Mouse (Mus musculus): ENCODE data around the gene Tbc1d10c. TPM values are rescaled to one million over a fixed set of nuclear protein-coding genes. Genes with fewer than 3 reads are reported as not detected.

Gene Tbc1d10c
- polyA plus RNA-seq, 1 experiment from 2014 or later: 3.9 TPM

DNA sequence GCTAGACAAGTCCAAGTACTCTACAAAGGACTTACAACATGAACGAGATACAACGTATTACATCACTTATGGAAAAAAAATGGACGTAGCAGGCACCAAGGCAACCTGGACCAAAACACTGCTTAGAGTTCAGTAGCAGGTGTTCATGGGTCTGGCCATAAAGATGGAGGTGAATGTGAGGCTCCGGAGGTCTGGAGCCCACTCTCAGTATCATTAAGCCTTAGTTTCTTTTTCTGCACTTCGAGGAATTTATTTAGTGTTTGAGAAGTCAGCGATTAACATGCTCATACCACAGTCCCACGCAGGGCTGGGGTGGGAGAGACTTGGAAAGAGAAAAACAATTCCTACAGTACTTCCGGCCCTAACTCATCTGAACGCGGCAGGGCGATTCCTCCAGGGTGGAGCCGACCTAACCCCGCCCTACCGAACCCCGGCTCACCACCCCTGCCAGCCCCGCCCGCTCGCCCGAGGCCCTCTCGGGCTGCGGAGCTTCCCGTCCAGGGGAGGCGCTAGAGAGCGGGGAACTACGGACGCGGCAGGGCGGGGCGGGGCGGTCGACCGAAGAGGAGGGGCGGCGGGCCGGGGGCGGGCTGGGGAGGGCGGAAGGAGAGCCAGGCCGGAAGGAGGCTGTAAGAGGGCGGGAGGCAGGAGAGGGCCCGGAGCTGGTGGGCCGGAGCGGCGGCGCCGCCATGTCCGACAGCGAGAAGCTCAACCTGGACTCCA lies 605 bp upstream of the Tbc1d10c start, which contains the start of gene Ppp1ca:
TSS of gene Ppp1ca (plus strand) at position 538 of the 723 bp plus-strand sequence.
- Histone ChIP-seq H3K27me3 (replicated peaks; ENCODE audit: control insufficient read depth, insufficient read depth, low read length) (no peaks in the 10 kb centered on the region), H3K4me3 (ENCODE audit: low read depth, low read length) (peak within 1 kb of the TSS; percentile 75), H3K4me2 (ENCODE audit: low read length) (peak within 1 kb of the TSS; percentile 96), H3K9me3 (ENCODE audit: control insufficient read depth, low read length) (no peaks in the 10 kb centered on the region), H3K4me1 (replicated peaks; ENCODE audit: control insufficient read depth, insufficient read depth, low read length) (peaks cover 21% of the 10 kb centered on the region), H3K9ac (ENCODE audit: low read length) (peak within 1 kb of the TSS; percentile 94), H3K36me3 (ENCODE audit: control insufficient read depth, insufficient read depth, low read length) (peaks cover 37% of the 10 kb centered on the region), H3K27ac (ENCODE audit: low read depth) (peak within 1 kb of the TSS; percentile 89)
- DNase-seq (ENCODE audit: low spot score) (peak; percentile 98), ATAC-seq (replicated peaks; ENCODE audit: low FRiP score, low TSS enrichment, low read depth) (peak; percentile 95)
- WGBS: 4% methylated on average over 38 of the region's 47 CpGs

DNA sequence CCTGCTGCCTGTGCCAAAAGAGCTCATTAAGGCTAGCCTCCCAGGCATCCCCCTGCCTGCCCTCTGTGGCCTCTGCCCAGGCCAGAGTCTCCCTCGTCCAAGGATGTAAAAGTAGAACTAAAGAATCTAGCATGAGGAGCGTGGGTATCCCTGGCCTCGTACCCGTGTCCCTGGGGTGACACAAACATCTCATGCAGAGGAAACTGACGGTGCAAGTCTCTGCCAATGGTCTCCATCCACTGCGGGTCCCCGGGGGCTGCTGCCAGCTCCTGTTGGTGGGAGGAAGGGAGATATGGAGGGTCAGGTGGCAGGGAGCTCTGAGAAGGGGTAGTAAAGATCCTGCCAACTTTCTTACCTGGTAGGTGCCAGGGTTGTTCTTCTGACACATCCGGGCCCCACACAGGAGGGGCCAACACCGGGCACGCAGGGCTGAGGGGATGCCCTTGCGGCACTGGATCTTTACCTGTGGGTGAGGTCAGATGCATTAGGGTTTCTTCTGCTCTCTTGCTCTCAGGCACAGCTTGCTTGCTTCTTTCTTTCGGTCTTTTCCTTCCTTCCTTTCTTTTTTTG lies 1.9 kb downstream of the Tbc1d10c start:
- Histone ChIP-seq H3K36me3 (ENCODE audit: control insufficient read depth, insufficient read depth, low read length) (peaks cover 12% of the 10 kb centered on the region), H3K27ac (ENCODE audit: low read depth) (no peak overlapping the region), H3K4me3 (ENCODE audit: low read depth, low read length) (no peak overlapping the region), H3K4me2 (ENCODE audit: low read length) (no peak overlapping the region), H3K4me1 (replicated peaks; ENCODE audit: control insufficient read depth, insufficient read depth, low read length) (peaks cover 27% of the 10 kb centered on the region), H3K9me3 (ENCODE audit: control insufficient read depth, low read length) (no peaks in the 10 kb centered on the region), H3K9ac (ENCODE audit: low read length) (no peak overlapping the region), H3K27me3 (replicated peaks; ENCODE audit: control insufficient read depth, insufficient read depth, low read length) (no peaks in the 10 kb centered on the region)
- no peak for ATAC-seq (replicated peaks; ENCODE audit: low FRiP score, low TSS enrichment, low read depth)
- no peak for DNase-seq (ENCODE audit: low spot score)
- WGBS: 90% methylated on average over 12 of the region's 12 CpGs

DNA sequence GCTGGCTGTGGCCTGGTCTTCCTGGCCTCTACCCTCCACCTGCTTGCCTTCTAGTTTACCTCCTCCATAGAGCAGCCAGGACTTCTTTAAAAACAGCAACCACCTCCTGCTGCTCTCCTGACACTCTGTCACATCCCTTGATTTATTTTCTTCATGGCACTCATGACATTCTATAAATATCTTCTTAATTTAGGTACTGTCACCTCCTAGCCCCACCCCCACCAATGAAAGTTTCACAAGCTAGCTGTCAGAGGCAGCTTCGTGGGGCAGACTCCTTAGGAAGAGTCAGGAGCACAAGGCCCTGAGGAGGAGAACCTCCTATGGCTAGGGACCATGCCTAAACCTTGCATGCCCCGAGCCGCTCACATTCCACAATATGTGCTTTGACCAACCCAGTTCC lies 3.8 kb downstream of the Tbc1d10c start:
- Histone ChIP-seq H3K27ac (ENCODE audit: low read depth) (no peak overlapping the region), H3K4me2 (ENCODE audit: low read length) (no peak overlapping the region), H3K4me1 (replicated peaks; ENCODE audit: control insufficient read depth, insufficient read depth, low read length) (peaks cover 20% of the 10 kb centered on the region), H3K27me3 (replicated peaks; ENCODE audit: control insufficient read depth, insufficient read depth, low read length) (no peaks in the 10 kb centered on the region), H3K4me3 (ENCODE audit: low read depth, low read length) (no peak overlapping the region), H3K9ac (ENCODE audit: low read length) (no peak overlapping the region), H3K36me3 (ENCODE audit: control insufficient read depth, insufficient read depth, low read length) (no peaks in the 10 kb centered on the region), H3K9me3 (ENCODE audit: control insufficient read depth, low read length) (no peaks in the 10 kb centered on the region)
- DNase-seq (ENCODE audit: low spot score) (no peak), ATAC-seq (replicated peaks; ENCODE audit: low FRiP score, low TSS enrichment, low read depth) (no peak)
- 74% methylated on average over 3 of the region's 3 CpGs for WGBS

DNA sequence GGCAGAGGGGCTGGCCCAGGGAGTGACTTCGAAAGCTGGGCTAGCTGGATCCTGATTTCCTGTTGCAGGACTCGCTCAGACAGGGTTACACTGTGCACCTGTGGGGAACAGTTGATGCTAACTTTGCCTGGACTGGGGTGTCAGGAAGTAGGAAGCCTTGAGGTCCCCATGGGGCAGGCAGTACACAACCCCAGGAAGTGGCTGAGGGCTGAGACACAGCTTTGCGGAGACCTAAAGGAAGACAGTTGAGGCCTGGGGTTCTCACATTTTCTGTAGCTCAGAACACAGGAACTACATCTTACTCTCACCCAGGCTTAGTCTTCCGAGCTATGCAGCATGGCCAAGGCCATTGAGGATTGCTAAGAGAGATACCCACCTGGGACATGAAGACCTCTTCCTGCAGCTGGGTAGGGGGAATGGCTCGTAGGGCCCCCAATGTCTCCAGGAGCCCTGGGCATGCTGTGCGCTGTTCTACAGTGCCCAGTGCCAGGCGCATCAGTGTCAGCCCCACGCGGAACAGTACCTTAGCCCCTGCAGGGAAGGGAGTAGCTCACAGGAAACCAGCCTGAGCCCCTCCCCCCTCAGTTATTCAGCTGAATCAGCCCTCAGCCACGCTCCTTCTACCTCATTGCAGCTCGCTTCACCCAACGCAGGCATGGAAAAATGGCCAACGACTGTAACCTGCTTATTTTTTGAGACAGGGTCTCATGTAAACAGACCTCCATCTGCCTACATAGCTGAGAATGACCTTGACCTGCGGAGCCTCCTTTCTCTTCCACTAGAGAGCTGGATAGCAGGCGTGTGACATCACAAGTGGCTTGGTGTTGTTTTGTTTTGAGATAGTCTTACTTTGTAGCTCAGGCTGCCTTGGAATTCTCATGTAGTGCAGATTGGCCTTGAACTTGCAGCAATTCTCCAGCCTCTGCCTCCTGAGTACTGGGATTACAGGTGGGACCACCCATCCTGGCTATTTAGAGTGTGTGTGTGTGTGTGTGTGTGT lies 5.8 kb downstream of the Tbc1d10c start:
- WGBS: 49% methylated on average over 15 of the region's 15 CpGs
- Histone ChIP-seq H3K4me3 (ENCODE audit: low read depth, low read length) (no peak overlapping the region), H3K4me1 (replicated peaks; ENCODE audit: control insufficient read depth, insufficient read depth, low read length) (peaks cover 22% of the 10 kb centered on the region), H3K9me3 (ENCODE audit: control insufficient read depth, low read length) (no peaks in the 10 kb centered on the region), H3K9ac (ENCODE audit: low read length) (no peak overlapping the region), H3K36me3 (ENCODE audit: control insufficient read depth, insufficient read depth, low read length) (no peaks in the 10 kb centered on the region), H3K27me3 (replicated peaks; ENCODE audit: control insufficient read depth, insufficient read depth, low read length) (no peaks in the 10 kb centered on the region), H3K4me2 (ENCODE audit: low read length) (no peak overlapping the region), H3K27ac (ENCODE audit: low read depth) (peak overlapping the region; percentile 27; the same call in 1 of the 2 replicates)
- DNase-seq (ENCODE audit: low spot score) (no peak), ATAC-seq (replicated peaks; ENCODE audit: low FRiP score, low TSS enrichment, low read depth) (no peak)

DNA sequence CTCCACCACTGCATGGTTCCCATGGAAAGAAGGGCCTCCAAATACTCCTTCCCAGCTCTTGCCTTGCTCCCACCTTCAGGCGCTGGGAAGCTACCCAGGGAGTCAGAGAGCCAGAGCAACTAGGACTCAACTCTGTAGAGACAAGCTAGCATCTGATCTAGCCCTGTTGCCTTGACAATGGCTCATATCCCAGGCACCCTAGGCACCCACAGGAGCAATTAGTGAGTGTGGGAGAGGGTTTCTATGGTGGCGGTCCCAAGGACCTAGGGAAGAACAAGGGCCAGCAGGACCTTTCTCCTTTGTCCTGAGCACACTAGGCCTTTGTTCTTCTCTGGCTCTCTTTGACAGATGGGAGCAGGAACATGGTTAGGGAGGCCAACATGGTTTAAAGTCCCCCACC lies 7.4 kb downstream of the Tbc1d10c start:
- no peak overlapping the region for H3K27ac ChIP-seq (ENCODE audit: low read depth)
- peaks cover 22% of the 10 kb centered on the region for H3K4me1 ChIP-seq (replicated peaks; ENCODE audit: control insufficient read depth, insufficient read depth, low read length)
- ATAC-seq (replicated peaks; ENCODE audit: low FRiP score, low TSS enrichment, low read depth) (no peak), DNase-seq (ENCODE audit: low spot score) (no peak)
- H3K9me3 ChIP-seq (ENCODE audit: control insufficient read depth, low read length): no peaks in the 10 kb centered on the region
- H3K4me3 ChIP-seq (ENCODE audit: low read depth, low read length): no peak overlapping the region
- WGBS: 85% methylated on average over 2 of the region's 2 CpGs
- H3K9ac ChIP-seq (ENCODE audit: low read length): no peak overlapping the region
- no peaks in the 10 kb centered on the region for H3K27me3 ChIP-seq (replicated peaks; ENCODE audit: control insufficient read depth, insufficient read depth, low read length)
- no peaks in the 10 kb centered on the region for H3K36me3 ChIP-seq (ENCODE audit: control insufficient read depth, insufficient read depth, low read length)
- H3K4me2 ChIP-seq (ENCODE audit: low read length): no peak overlapping the region

DNA sequence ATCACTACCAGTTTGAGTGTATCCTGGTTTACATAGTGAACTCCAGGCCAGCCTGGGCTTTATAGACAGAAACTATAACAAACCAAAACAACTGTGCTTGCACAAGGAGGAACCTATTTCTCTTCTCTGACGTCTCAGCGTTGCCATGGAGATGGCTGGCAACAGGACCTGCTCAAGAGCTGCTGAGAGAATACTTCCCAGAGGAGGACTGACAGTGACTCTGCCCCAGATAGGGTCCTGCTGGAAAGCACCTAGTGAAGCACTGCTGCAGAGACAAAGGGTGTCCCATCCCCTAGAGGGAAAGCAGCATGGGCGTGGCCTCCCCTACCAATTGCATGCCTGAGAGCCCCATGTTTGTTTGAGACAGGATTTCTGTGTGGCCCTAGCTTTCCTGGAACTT lies 9.2 kb downstream of the Tbc1d10c start:
- Histone ChIP-seq H3K27me3 (replicated peaks; ENCODE audit: control insufficient read depth, insufficient read depth, low read length) (no peaks in the 10 kb centered on the region), H3K36me3 (ENCODE audit: control insufficient read depth, insufficient read depth, low read length) (no peaks in the 10 kb centered on the region), H3K27ac (ENCODE audit: low read depth) (no peak overlapping the region), H3K4me3 (ENCODE audit: low read depth, low read length) (no peak overlapping the region), H3K4me1 (replicated peaks; ENCODE audit: control insufficient read depth, insufficient read depth, low read length) (peaks cover 22% of the 10 kb centered on the region), H3K4me2 (ENCODE audit: low read length) (no peak overlapping the region), H3K9me3 (ENCODE audit: control insufficient read depth, low read length) (no peaks in the 10 kb centered on the region), H3K9ac (ENCODE audit: low read length) (no peak overlapping the region)
- ATAC-seq (replicated peaks; ENCODE audit: low FRiP score, low TSS enrichment, low read depth): peak; percentile 47; the same call in 1 of the 2 replicates
- DNase-seq (ENCODE audit: low spot score): peak; percentile 65
- 22% methylated on average over 3 of the region's 3 CpGs for WGBS

DNA sequence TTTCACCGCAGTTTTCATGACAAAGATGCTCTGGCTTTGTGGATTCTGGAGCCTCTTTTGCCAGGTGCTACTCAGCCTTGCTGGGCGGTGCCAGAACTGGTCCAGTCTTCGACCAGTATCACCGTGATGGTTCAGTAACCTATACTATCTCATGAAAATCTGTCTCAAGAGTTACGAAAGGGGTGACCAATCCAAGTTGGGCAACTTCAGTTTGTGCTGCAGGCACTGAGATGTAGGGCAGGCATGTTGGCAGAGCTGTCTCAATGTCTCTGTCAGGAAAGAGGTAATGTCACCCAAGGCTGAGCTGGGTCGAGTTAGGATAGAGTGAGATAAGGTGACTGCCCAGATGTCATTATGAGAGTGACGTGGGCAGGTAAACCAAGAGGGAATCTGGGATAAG lies 10.7 kb downstream of the Tbc1d10c start:
- ATAC-seq (replicated peaks; ENCODE audit: low FRiP score, low TSS enrichment, low read depth) (no peak), DNase-seq (ENCODE audit: low spot score) (no peak)
- WGBS: 89% methylated on average over 7 of the region's 7 CpGs
- peaks cover 25% of the 10 kb centered on the region for H3K4me1 ChIP-seq (replicated peaks; ENCODE audit: control insufficient read depth, insufficient read depth, low read length)
- H3K4me2 ChIP-seq (ENCODE audit: low read length): no peak overlapping the region
- H3K9me3 ChIP-seq (ENCODE audit: control insufficient read depth, low read length): no peaks in the 10 kb centered on the region
- H3K36me3 ChIP-seq (ENCODE audit: control insufficient read depth, insufficient read depth, low read length): no peaks in the 10 kb centered on the region
- H3K27me3 ChIP-seq (replicated peaks; ENCODE audit: control insufficient read depth, insufficient read depth, low read length): no peaks in the 10 kb centered on the region
- no peak overlapping the region for H3K27ac ChIP-seq (ENCODE audit: low read depth)
- H3K4me3 ChIP-seq (ENCODE audit: low read depth, low read length): no peak overlapping the region
- no peak overlapping the region for H3K9ac ChIP-seq (ENCODE audit: low read length)

DNA sequence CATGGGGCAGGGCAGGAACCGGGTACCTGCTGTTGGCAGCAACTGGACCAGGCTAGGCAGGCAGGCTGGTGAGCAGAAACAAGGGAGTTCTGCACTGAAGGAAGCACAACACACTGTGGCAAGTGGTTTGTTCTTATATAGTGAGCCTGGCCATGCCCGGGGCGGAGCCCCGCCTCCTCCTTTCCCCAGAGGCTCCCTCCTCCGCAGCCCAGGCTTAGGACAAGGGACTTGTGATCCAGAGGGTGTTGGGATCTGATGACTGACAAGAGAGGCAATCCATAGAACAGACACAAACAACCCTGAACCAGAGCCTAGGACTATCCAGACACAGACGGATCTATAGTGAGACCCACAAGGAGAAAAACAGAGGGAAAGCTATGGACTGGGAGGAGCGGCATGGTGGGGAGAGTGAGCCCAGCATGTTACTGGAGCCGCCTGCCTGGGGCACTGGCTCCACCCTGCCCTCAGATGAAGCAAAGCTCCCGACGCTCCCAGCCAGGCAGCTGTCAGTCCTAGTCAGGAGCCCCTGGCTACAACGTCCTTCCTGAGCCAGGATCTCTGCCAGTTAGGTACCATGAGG lies 15.6 kb downstream of the Tbc1d10c start, which contains the start of gene Carns1:
TSS of gene Carns1 (minus strand) at position 112 of the 580 bp plus-strand sequence.
- Histone ChIP-seq H3K4me2 (ENCODE audit: low read length) (peak within 1 kb of the TSS; percentile 53), H3K4me1 (replicated peaks; ENCODE audit: control insufficient read depth, insufficient read depth, low read length) (peaks cover 10% of the 10 kb centered on the region), H3K4me3 (ENCODE audit: low read depth, low read length) (peak within 1 kb of the TSS; percentile 19; the same call in 1 of the 2 replicates), H3K9ac (ENCODE audit: low read length) (peak within 1 kb of the TSS; percentile 40), H3K36me3 (ENCODE audit: control insufficient read depth, insufficient read depth, low read length) (no peaks in the 10 kb centered on the region), H3K9me3 (ENCODE audit: control insufficient read depth, low read length) (no peaks in the 10 kb centered on the region), H3K27me3 (replicated peaks; ENCODE audit: control insufficient read depth, insufficient read depth, low read length) (no peaks in the 10 kb centered on the region), H3K27ac (ENCODE audit: low read depth) (no peak within 1 kb of the TSS)
- 3% methylated on average over 11 of the region's 11 CpGs for WGBS
- DNase-seq (ENCODE audit: low spot score) (peak; percentile 60), ATAC-seq (replicated peaks; ENCODE audit: low FRiP score, low TSS enrichment, low read depth) (peak; percentile 45)

Data from intestine, embryonic 14.5 days (tissue).